ENCODE assay signal across 8 mouse cellular contexts in the genomic region with DNA sequence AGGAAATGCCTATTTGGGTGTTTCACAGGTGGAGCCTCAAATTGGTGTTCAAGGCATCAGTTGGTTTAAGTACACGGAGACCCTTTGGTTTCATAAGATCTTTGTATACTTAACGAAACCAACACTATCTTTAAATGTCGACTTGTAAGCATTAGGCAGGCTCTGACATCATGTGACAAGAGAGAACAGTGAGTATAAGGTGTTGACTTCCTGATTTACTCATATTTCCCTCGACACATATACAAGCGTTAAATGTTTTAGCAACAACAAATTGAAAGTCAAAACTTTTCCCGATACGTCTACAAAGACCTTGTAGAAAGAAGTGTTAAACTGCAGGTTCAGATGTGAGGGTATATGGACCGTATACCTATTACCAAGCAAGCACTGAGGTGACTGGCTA. TPM values are rescaled to one million over a fixed set of nuclear protein-coding genes. Genes with fewer than 3 reads are reported as not detected.
DNase-seq lines count a peak whose midpoint lies in the region; ATAC-seq and TF ChIP-seq lines count a peak whose summit lies in the region.

No protein-coding gene starts in this region.

- H3K4me1 ChIP-seq in kidney, embryonic 14.5 days (ENCODE audit: control insufficient read depth, insufficient read depth, low read length), result no peaks in the 10 kb centered on the region
- no peaks in the 10 kb centered on the region for H3K4me1 ChIP-seq in bone marrow, adult 2 months (ENCODE audit: control insufficient read depth, insufficient read depth, low read length)
- H3K4me1 ChIP-seq in hindbrain, postnatal 0 days (ENCODE audit: insufficient read depth, low read length), result peaks cover 10% of the 10 kb centered on the region
- peaks cover 15% of the 10 kb centered on the region for H3K4me1 ChIP-seq in midbrain, embryonic 16.5 days (ENCODE audit: control insufficient read depth, insufficient read depth, low read length)

- ATAC-seq in kidney, embryonic 14.5 days (ENCODE audit: low FRiP score, low TSS enrichment), result no peak
- no peak for ATAC-seq in hindbrain, postnatal 0 days
- no peak for ATAC-seq in midbrain, embryonic 16.5 days

- no peaks in the 10 kb centered on the region for H3K9me3 ChIP-seq in kidney, embryonic 14.5 days (ENCODE audit: control insufficient read depth, low read length)
- no peaks in the 10 kb centered on the region for H3K9me3 ChIP-seq in hindbrain, postnatal 0 days (ENCODE audit: low read length)
- no peaks in the 10 kb centered on the region for H3K9me3 ChIP-seq in midbrain, embryonic 16.5 days (replicated peaks; ENCODE audit: control insufficient read depth, low read length, poor library complexity, severe bottlenecking)

- 60% methylated on average over 8 of the region's 8 CpGs for WGBS in kidney, embryonic 14.5 days
- 16% methylated on average over 8 of the region's 8 CpGs for WGBS in bone marrow, adult 2 months
- WGBS in hindbrain, postnatal 0 days, result 73% methylated on average over 8 of the region's 8 CpGs
- WGBS in midbrain, embryonic 16.5 days, result 75% methylated on average over 8 of the region's 8 CpGs

- H3K27me3 ChIP-seq in kidney, embryonic 14.5 days (ENCODE audit: control insufficient read depth, insufficient read depth, low read length), result no peaks in the 10 kb centered on the region; the same call in 1 of the 2 replicates
- H3K27me3 ChIP-seq in hindbrain, postnatal 0 days (ENCODE audit: insufficient read depth, low read length), result no peaks in the 10 kb centered on the region
- no peaks in the 10 kb centered on the region for H3K27me3 ChIP-seq in midbrain, embryonic 16.5 days (ENCODE audit: control insufficient read depth, insufficient read depth, low read depth, low read length)

- peak overlapping the region; percentile 77; the same call in 1 of the 2 replicates for H3K9ac ChIP-seq in kidney, embryonic 14.5 days (ENCODE audit: low read depth, low read length)
- peak overlapping the region; percentile 63 for H3K9ac ChIP-seq in hindbrain, postnatal 0 days (replicated peaks; ENCODE audit: low read length)
- no peak overlapping the region for H3K9ac ChIP-seq in midbrain, embryonic 16.5 days (ENCODE audit: low read depth, low read length)

- no peak overlapping the region for H3K27ac ChIP-seq in kidney, embryonic 14.5 days (ENCODE audit: low read depth, low read length)
- H3K27ac ChIP-seq in bone marrow, adult 2 months (ENCODE audit: control insufficient read depth, insufficient read depth, low read depth, low read length, poor library complexity), result no peak overlapping the region
- H3K27ac ChIP-seq in hindbrain, postnatal 0 days, result no peak overlapping the region
- no peak overlapping the region for H3K27ac ChIP-seq in midbrain, embryonic 16.5 days (ENCODE audit: low read length)

- peak overlapping the region; percentile 72 for H3K4me3 ChIP-seq in kidney, embryonic 14.5 days (ENCODE audit: low read length)
- H3K4me3 ChIP-seq in bone marrow, adult 2 months (replicated peaks; ENCODE audit: control insufficient read depth, low read depth, low read length), result peak overlapping the region; percentile 38
- H3K4me3 ChIP-seq in hindbrain, postnatal 0 days (ENCODE audit: low read length), result peak overlapping the region; percentile 74
- peak overlapping the region; percentile 74 for H3K4me3 ChIP-seq in midbrain, embryonic 16.5 days (ENCODE audit: low read depth, low read length)

- H3K36me3 ChIP-seq in kidney, embryonic 14.5 days (ENCODE audit: control insufficient read depth, insufficient read depth, low read length), result peaks cover 34% of the 10 kb centered on the region
- H3K36me3 ChIP-seq in hindbrain, postnatal 0 days (ENCODE audit: insufficient read depth, low read length), result peaks cover 24% of the 10 kb centered on the region; the same call in 1 of the 2 replicates
- peaks cover 19% of the 10 kb centered on the region for H3K36me3 ChIP-seq in midbrain, embryonic 16.5 days (ENCODE audit: control insufficient read depth, insufficient read depth, low read length)

- DNase-seq in kidney, adult 8-10 months, result no peak
- no peak for DNase-seq in hindbrain, postnatal 0 days (ENCODE audit: low spot score)
- no peak for DNase-seq in cerebellum, adult 11-12 months
- DNase-seq in cerebellum, adult 9-10 months, result no peak
- no peak for DNase-seq in frontal cortex, postnatal 36 days (ENCODE audit: low spot score in 2 of 2)

- peak overlapping the region; percentile 83 for H3K4me2 ChIP-seq in kidney, embryonic 14.5 days (replicated peaks; ENCODE audit: low read depth, low read length)
- peak overlapping the region; percentile 67 for H3K4me2 ChIP-seq in hindbrain, postnatal 0 days (ENCODE audit: low read depth, low read length)
- H3K4me2 ChIP-seq in midbrain, embryonic 16.5 days (ENCODE audit: low read length), result peak overlapping the region; percentile 66

- TF ChIP-seq CTCF in bone marrow, adult 2 months (IDR thresholded peaks at IDR 0.05; ENCODE audit: control insufficient read depth, insufficient read depth, low read length), result no peak
- TF ChIP-seq CTCF in hindbrain, postnatal 0 days (IDR thresholded peaks at IDR 0.05; ENCODE audit: low read depth), result no peak

- TF ChIP-seq POLR2A in bone marrow, adult 2 months (IDR thresholded peaks at IDR 0.05; ENCODE audit: borderline replicate concordance, control insufficient read depth, low read depth, low read length), result no peak

RNA-seq across cellular contexts. Expression of a gene that starts 1.2 kb away (rescaled TPM):
- 135 and 142 TPM in 2 replicates for polyA plus RNA-seq in kidney, embryonic 14.5 days (2014; fragmentation: Nextera tagmentation; extraction: Ambion mirVana)
- 17.4 and 49.2 TPM in 2 replicates for polyA plus RNA-seq in bone marrow, adult 2 months (2011; ENCODE audit: insufficient read depth, insufficient read length, low replicate concordance, missing spikeins)
- total RNA-seq in hindbrain, postnatal 0 days (2014; rRNA removed), result 44.5 and 45.6 TPM in 2 replicates
- polyA plus RNA-seq in hindbrain, postnatal 0 days (2015; fragmentation: Nextera tagmentation; extraction: Ambion mirVana), result 82.9 and 87.7 TPM in 2 replicates
- polyA plus RNA-seq in midbrain, embryonic 16.5 days (2015; fragmentation: Nextera tagmentation; extraction: Ambion mirVana), result 92.3 and 98.7 TPM in 2 replicates

RNA-seq across cellular contexts. Expression of a gene that starts 13.1 kb away (rescaled TPM):
- not detected in 2 replicates for polyA plus RNA-seq in kidney, embryonic 14.5 days (2014; fragmentation: Nextera tagmentation; extraction: Ambion mirVana)
- not detected in 2 replicates for polyA plus RNA-seq in bone marrow, adult 2 months (2011; ENCODE audit: insufficient read depth, insufficient read length, low replicate concordance, missing spikeins)
- not detected in 2 replicates for total RNA-seq in hindbrain, postnatal 0 days (2014; rRNA removed)
- polyA plus RNA-seq in hindbrain, postnatal 0 days (2015; fragmentation: Nextera tagmentation; extraction: Ambion mirVana), result 0.10 TPM in 1 of 2 replicates, not detected in the other
- 0.14 and 0.43 TPM in 2 replicates for polyA plus RNA-seq in midbrain, embryonic 16.5 days (2015; fragmentation: Nextera tagmentation; extraction: Ambion mirVana)

RNA-seq across cellular contexts. Expression of a gene that starts 42.4 kb away (rescaled TPM):
- 6.7 and 8.0 TPM in 2 replicates for polyA plus RNA-seq in kidney, embryonic 14.5 days (2014; fragmentation: Nextera tagmentation; extraction: Ambion mirVana)
- 1.4 and 3.7 TPM in 2 replicates for polyA plus RNA-seq in bone marrow, adult 2 months (2011; ENCODE audit: insufficient read depth, insufficient read length, low replicate concordance, missing spikeins)
- 4.2 TPM in 1 of 2 replicates, not detected in the other for total RNA-seq in hindbrain, postnatal 0 days (2014; rRNA removed)
- polyA plus RNA-seq in hindbrain, postnatal 0 days (2015; fragmentation: Nextera tagmentation; extraction: Ambion mirVana), result 11.6 and 13.9 TPM in 2 replicates
- polyA plus RNA-seq in midbrain, embryonic 16.5 days (2015; fragmentation: Nextera tagmentation; extraction: Ambion mirVana), result 9.0 and 11.1 TPM in 2 replicates
